Mouse (Mus musculus) olfactory bulb, adult 2 months (tissue): ENCODE data around the gene Tex10. TPM values are rescaled to one million over a fixed set of nuclear protein-coding genes. Genes with fewer than 3 reads are reported as not detected.

ENCODE experiments used
- H3K27ac ChIP-seq: fragments of 200-500 bp; 2 replicates; pipeline ENCODE4 v1.5.1; 2012; ENCODE audit warnings: low read depth, low read length; ENCODE audit not compliant: insufficient read depth
- H3K4me1 ChIP-seq: fragments of 200-500 bp; 2 replicates; pipeline ENCODE4 v1.6.1; 2012; ENCODE audit warnings: low read length; ENCODE audit not compliant: control insufficient read depth, insufficient read depth
- H3K4me3 ChIP-seq: fragments of 200-500 bp; 2 replicates; pipeline ENCODE4 v1.5.1; 2012; ENCODE audit warnings: mild to moderate bottlenecking, low read depth, low read length, moderate library complexity; ENCODE audit not compliant: insufficient read depth
- CTCF ChIP-seq: fragments of 200-500 bp; IDR thresholded peaks from 2 replicates; pipeline ENCODE4 v1.5.1; 2012; ENCODE audit warnings: low read depth, mild to moderate bottlenecking, low read length, moderate library complexity; ENCODE audit not compliant: insufficient read depth
- POLR2A ChIP-seq: fragments of 200-500 bp; IDR thresholded peaks from 2 replicates; pipeline ENCODE4 v1.6.1; 2012; ENCODE audit warnings: mild to moderate bottlenecking, low read depth, low read length, moderate library complexity; ENCODE audit not compliant: insufficient read depth
- WGBS: fragments of 180-500 bp; shearing (Covaris S2); methylation state at CpG from one replicate; pipeline ENCODE4 v1.1.7; 2018; 5-methylcytosine and 5-hydroxymethylcytosine counted together
- polyA plus RNA-seq: library from polyadenylated mRNA; stranded (reverse); fragments of >200 nt; gene quantifications from 2 replicates; pipeline ENCODE4 v1.2.4, GENCODE M21; 2012; ENCODE audit warnings: low replicate concordance; ENCODE audit not compliant: missing spikeins, insufficient read depth, insufficient read length

Tex10 gene
- not detected in 2 replicates for polyA plus RNA-seq

DNA sequence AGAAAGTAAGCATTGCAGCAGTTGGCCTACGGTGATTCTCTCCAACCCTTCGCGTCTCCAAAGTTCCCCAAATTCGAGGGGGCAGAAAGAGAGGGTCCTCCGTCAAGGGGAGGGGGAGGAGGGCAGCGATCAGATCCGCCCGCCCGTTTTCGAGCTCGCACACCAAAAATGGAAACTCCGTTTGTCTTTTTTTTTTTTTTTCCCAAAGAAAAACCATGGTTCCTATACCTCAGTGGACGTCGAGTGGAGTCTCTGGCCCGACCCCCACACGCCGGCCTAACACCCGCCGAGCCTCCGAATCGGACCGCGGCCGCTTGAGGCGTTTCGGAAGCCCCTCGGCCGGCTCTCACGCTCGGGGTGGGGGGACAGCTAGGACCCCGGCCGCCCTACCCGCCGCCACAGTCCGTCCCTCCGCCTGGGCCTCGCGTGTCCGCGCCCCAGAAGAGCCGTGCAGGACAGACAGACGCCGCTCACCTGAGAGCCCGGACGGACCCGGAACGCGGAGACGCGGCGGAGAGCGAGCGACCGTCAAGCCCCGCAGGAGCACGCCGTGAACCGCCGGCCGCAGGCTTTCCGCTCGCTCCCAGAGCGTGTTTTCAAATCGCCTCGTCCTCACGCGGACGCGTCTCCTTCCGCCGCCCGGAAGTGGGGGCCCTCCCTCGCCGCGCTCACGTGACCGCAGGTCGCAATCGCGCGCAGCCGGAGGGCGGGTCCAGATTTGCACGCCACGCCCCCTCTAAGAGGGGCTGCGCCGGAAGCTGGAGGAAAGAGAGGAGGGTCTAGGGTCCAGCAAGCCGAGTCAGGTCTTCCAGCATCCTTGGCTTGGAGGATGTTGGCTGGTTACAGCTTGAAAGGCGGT is at the start of gene Tex10:
Gene Tex10, minus strand, starts transcription at position 668 of the 859 bp plus-strand sequence.
- TF ChIP-seq CTCF (no peak), POLR2A (peak; percentile 72)
- H3K4me1 ChIP-seq: peaks cover 2% of the 10 kb centered on the region
- H3K4me3 ChIP-seq: peak within 1 kb of the TSS; percentile 91
- under 1% methylated on average over 89 of the region's 89 CpGs for WGBS
- no peak within 1 kb of the TSS for H3K27ac ChIP-seq

DNA sequence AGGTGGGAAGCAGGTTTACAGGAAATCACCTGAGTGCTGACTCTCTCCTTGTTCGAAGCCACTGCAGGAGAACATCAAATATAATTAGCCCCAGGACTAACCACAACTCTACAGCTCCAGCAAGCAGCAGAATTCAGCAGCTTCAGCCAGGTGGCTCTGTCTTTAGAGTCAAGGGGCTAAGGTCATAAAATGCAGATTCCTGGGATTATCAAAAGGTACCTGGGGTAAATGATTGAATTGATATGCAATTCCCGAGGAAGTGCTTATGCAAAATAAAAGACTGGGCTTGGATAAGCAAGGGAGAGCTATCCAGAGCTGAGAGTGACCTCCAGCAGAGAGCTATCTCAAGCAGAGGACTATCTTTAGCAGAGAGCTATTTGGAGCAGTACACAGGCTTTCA is 37.6 kb upstream of the Tex10 start:
- 75% methylated on average over 2 of the region's 2 CpGs for WGBS
- TF ChIP-seq CTCF: no peak
- no peak for TF ChIP-seq POLR2A
- no peak overlapping the region for H3K27ac ChIP-seq
- no peaks in the 10 kb centered on the region for H3K4me1 ChIP-seq
- no peak overlapping the region for H3K4me3 ChIP-seq

DNA sequence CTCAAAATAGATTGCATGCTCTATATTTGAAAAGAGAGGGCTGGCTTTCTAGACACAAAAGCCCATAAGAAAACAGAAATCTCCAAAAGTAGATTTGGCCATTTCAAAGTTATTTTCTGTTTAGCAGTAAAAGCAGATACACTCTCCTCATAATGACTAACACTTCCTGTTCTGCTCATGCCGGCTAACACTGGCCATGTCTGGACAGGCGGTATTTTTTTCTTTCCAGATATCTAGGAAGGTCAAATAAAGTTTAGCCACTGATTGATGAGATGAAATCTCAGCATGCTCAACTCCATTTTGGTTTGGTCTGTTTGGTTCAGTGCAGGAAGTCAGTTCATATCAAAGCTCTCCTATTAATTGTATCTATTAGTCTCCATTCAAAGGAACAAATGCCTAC is 19.3 kb upstream of the Tex10 start:
- Histone ChIP-seq H3K4me3 (no peak overlapping the region), H3K4me1 (no peaks in the 10 kb centered on the region), H3K27ac (no peak overlapping the region)
- 93% methylated on average over 2 of the region's 2 CpGs for WGBS
- TF ChIP-seq CTCF (no peak), POLR2A (no peak)

DNA sequence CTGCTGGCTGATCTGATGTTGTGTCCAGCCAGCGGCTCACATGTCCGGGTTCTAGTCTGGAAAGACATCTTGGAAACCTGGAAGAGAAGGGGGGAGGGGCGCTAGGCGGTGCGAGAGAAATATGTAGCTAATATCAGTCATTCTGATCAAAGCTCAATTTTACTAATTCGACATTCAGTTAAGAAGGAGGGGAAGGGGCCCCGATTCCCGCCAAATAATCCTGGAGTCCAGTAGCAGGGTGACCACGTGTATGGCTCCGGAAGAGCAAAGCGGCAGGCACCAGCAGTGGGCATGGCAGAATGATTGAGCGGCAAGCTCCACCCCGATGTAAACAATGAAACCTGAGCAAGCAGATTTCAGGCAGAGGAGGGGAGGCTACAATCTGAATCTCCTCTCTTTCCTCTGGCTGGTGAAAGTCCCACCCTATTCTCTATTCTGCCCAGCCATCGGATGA is 18.1 kb upstream of the Tex10 start:
- WGBS: 19% methylated on average over 14 of the region's 14 CpGs
- Histone ChIP-seq H3K4me1 (no peaks in the 10 kb centered on the region), H3K4me3 (no peak overlapping the region), H3K27ac (no peak overlapping the region)
- TF ChIP-seq CTCF (no peak), POLR2A (no peak)

DNA sequence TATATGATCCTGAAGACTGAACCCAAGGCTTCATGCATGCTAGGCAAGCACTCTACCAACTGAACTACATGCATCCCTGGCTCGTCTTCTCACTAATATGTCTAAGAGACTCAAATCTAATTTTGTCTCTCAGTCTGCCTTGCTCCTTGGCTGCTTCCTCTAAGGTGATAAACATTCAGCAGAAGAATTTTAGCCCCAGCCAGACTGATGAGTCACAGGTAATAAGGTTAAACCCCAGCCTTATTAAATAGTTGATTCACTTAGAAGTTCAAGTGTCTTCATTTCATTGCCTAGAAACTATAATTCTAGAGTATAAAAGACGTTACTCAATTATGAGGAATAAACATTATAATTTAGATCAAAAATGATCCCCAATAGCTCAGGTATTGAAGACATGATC is 15.7 kb upstream of the Tex10 start:
- Histone ChIP-seq H3K27ac (no peak overlapping the region), H3K4me3 (no peak overlapping the region), H3K4me1 (no peaks in the 10 kb centered on the region)
- TF ChIP-seq POLR2A: no peak
- no peak for TF ChIP-seq CTCF
- 82% methylated on average over 2 of the region's 2 CpGs for WGBS

DNA sequence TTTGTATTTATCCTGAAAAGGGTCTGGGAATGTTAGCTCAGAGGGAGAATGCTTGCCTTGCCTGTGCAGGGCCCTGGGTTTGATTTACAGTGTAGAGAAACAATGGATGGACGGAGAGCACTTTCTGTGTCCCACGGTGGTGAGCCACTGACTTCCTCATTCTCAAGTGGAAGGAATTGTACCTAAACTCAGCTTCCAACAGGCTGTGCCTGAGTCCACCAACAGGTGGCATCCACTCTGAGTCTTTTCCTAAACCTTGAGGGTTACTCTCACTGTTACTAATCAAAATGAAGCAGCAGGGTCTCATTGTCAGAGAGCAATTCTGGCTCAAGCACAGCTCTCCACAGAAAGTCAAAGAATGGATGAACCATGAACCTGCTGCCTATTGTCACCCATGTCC is 8.0 kb upstream of the Tex10 start:
- Histone ChIP-seq H3K4me3 (no peak overlapping the region), H3K4me1 (no peaks in the 10 kb centered on the region), H3K27ac (no peak overlapping the region)
- TF ChIP-seq POLR2A: no peak
- TF ChIP-seq CTCF: no peak
- WGBS: 30% methylated on average over 2 of the region's 2 CpGs

DNA sequence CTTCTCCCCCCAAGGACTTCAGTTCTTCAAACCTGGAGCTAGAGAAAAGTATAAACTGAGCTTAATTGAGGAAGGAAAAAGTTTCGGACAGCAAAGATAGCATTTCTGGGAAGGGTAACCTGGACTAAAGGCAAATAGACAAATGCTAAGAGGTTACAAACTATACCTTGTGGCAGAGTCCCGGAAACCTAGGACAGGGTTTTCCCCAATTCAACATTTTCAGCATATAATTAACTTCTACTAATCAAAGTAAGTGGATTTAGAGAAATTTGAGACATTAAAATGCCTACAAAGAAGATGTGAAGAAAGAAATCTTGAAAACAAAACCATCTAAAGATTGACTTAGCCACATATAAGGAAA is 372 bp upstream of the Tex10 start:
- Histone ChIP-seq H3K27ac (no peak overlapping the region), H3K4me1 (peaks cover 2% of the 10 kb centered on the region), H3K4me3 (peak overlapping the region; percentile 91)
- 71% methylated on average over 2 of the region's 2 CpGs for WGBS
- no peak for TF ChIP-seq CTCF
- TF ChIP-seq POLR2A: no peak

DNA sequence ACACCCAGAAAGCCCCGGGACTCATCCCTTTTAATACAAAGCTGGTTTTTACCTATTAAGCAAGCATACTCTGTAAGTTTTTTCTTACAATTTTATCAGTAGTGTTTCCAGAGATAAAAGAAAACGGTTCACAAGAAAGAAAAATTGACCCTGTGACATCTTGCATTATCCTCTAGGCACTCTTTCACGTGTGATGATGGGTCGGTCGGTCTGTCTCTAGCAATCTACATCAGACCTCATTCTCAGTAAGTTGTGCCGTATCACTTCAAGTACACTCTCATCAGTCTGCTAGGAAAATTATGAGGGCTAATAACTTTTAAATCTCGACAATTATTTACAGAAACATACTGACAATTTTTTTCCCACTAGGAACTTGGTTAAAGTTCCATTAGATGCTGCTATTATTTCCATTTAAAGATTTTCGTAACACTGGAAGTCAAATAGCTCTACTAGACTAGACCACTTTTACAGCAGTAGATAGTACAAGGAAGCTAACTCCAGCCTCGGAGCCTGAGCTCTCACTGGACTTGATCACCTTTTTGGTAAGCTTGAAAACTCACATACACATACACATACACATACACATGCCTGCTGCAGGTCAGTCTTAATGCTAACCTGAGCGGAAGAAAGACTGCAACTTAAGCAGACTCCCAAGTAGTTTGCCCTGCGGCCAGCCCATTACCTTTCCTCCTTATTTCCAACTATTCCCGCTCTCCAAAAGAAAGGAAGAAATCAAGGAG is 1.0 kb downstream of the Tex10 start:
- TF ChIP-seq POLR2A: no peak
- no peak for TF ChIP-seq CTCF
- no peak overlapping the region for H3K27ac ChIP-seq
- WGBS: 14% methylated on average over 12 of the region's 12 CpGs
- peaks cover 2% of the 10 kb centered on the region for H3K4me1 ChIP-seq
- H3K4me3 ChIP-seq: peak overlapping the region; percentile 91

DNA sequence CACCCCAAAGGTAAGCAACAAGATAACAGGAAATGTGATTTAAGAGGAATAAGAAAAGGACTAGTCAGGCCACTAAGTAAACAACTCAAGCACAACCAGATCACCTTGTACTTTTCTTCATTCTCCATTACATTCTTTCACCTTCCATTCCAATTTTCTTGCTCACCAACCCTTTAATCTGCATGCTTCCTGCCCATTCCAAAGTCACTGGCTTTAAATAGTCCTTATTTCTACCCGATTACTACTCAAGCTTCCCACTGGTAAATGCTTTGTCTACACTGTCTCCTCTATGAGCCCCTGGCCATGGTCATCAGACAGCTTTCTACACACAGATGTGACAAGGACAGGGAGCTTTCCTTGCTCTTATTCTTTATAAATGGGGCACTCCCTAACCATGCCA is 2.3 kb downstream of the Tex10 start:
- TF ChIP-seq POLR2A (no peak), CTCF (no peak)
- H3K4me1 ChIP-seq: peaks cover 2% of the 10 kb centered on the region
- WGBS: 19% methylated on average over 1 of the region's 1 CpGs
- H3K4me3 ChIP-seq: no peak overlapping the region
- H3K27ac ChIP-seq: no peak overlapping the region
